10 mouse cellular contexts compared by ENCODE assay signal in the genomic region with DNA sequence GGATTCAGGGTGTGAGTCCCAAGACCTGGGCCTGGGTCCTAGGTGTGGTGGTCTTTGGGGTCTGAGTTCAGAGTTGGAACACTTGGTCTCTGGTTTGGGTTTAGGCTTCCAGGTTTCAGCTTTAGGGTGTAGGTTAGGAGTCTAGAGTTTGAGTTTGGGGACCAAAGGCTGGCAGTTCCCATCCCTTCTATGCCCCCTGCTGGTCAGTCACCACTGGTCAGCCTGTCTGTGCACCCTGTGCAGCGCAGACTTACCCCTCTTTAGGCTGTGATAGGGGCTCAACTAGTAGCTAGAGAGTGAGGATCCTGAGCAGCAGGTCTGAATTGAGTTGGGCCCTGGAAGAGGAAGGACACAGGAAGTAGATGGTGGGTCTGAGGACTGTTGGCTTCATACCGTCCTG. TPM values are rescaled to one million over a fixed set of nuclear protein-coding genes. Genes with fewer than 3 reads are reported as not detected.
A peak's percentile ranks its signal among the peaks of the same experiment; 100 is the strongest.
DNase-seq lines count a peak whose midpoint lies in the region; ATAC-seq and TF ChIP-seq lines count a peak whose summit lies in the region.
"Had no signal": no experiment of that assay in that cellular context is flagged by ENCODE, and none has a peak within 500 bp of the region (broad histone marks: within the 10 kb centered on the region; RNA-seq: fewer than 3 reads in every experiment).

No protein-coding gene starts in this region.

- DNase-seq in cerebellum, adult 2 months = no peak
- no peak for DNase-seq in cerebellum, adult 11 months
- DNase-seq in spleen, adult 2 months (ENCODE audit: low read depth in 1 of 2, low spot score in 2 of 2) = peak in 1 of 2 experiments; percentile 19
- DNase-seq in spleen, adult 12 weeks (ENCODE audit: low spot score) = no peak
- DNase-seq in kidney, postnatal 4 days = peak; percentile 85 to 88
- peak; percentile 79 for DNase-seq in lung, postnatal 14 days
- peak; percentile 70 for DNase-seq in thymus, postnatal 4 days

- H3K4me3 ChIP-seq in cerebellum, adult 2 months (replicated peaks; ENCODE audit: insufficient read depth, low read depth, low read length) = no peak overlapping the region
- H3K4me3 ChIP-seq in spleen, adult 2 months (ENCODE audit: extremely low read depth, insufficient read depth, insufficient read length) = no peak overlapping the region
- H3K4me3 ChIP-seq: megakaryocyte, embryonic 14.5 days had no signal

- peaks cover 12% of the 10 kb centered on the region for H3K4me1 ChIP-seq in cerebellum, adult 2 months (ENCODE audit: control insufficient read depth, insufficient read depth, low read length)
- H3K4me1 ChIP-seq in spleen, adult 2 months (ENCODE audit: control insufficient read depth, insufficient read depth, insufficient read length) = no peaks in the 10 kb centered on the region

- no peak for TF ChIP-seq POLR2A in cerebellum, adult 2 months (IDR thresholded peaks at IDR 0.05; ENCODE audit: borderline replicate concordance, insufficient read depth, low read length)
- no peak for TF ChIP-seq POLR2A in spleen, adult 2 months (IDR thresholded peaks at IDR 0.05; ENCODE audit: low read depth, low read length)

- no peaks in the 10 kb centered on the region for H3K27me3 ChIP-seq in cerebellum, adult 2 months (ENCODE audit: control insufficient read depth, insufficient read depth, low read length)
- H3K27me3 ChIP-seq in spleen, adult 2 months (ENCODE audit: control insufficient read depth, insufficient read depth, low read length) = no peaks in the 10 kb centered on the region

- no peak overlapping the region for H3K27ac ChIP-seq in cerebellum, adult 2 months (ENCODE audit: insufficient read depth, low read length)
- H3K27ac ChIP-seq in spleen, adult 2 months (ENCODE audit: insufficient read depth, low read length) = no peak overlapping the region

- no peaks in the 10 kb centered on the region for H3K36me3 ChIP-seq in spleen, adult 2 months (ENCODE audit: control insufficient read depth, insufficient read depth, low read length)

- TF ChIP-seq CTCF in cerebellum, adult 2 months (IDR thresholded peaks at IDR 0.05; ENCODE audit: borderline replicate concordance, insufficient read depth, low read depth, low read length) = peak; percentile 38; the same call in 1 of the 2 replicates
- peak; percentile 60; the same call in 1 of the 2 replicates for TF ChIP-seq CTCF in spleen, adult 2 months (IDR thresholded peaks at IDR 0.05; ENCODE audit: extremely low read depth, insufficient read depth, insufficient read length, insufficient replicate concordance)

- ATAC-seq in granulocyte monocyte progenitor cell, adult 5-6 weeks (replicated peaks; ENCODE audit: poor library complexity, severe bottlenecking) = peak; percentile 72

- 91% methylated on average over 2 of the region's 2 CpGs for WGBS in cerebellum, adult 2 months
- WGBS in spleen, adult 2 months = 55% methylated on average over 2 of the region's 2 CpGs

RNA-seq across cellular contexts. Expression of a gene that starts 12.3 kb away (rescaled TPM):
- 12.5 and 12.9 TPM in 2 replicates for polyA plus RNA-seq in cerebellum, adult 2 months (2012; rRNA removed)
- polyA plus RNA-seq in spleen, adult 2 months (2012; rRNA removed) = 11.0 and 14.0 TPM in 2 replicates
- total RNA-seq in granulocyte monocyte progenitor cell, adult 5-6 weeks (2014; fragmentation: Nextera tagmentation) = 1.2 TPM in 1 of 2 replicates, not detected in the other
- 0.10 and 2.5 TPM in 2 replicates for total RNA-seq in granulocyte monocyte progenitor cell, adult 5-6 weeks (2017)

RNA-seq across cellular contexts. Expression of a gene that starts 17.6 kb away (rescaled TPM):
- polyA plus RNA-seq in cerebellum, adult 2 months (2012; rRNA removed) = 0.43 and 0.51 TPM in 2 replicates
- 0.94 TPM in 1 of 2 replicates, not detected in the other for polyA plus RNA-seq in spleen, adult 2 months (2012; rRNA removed)
- not detected in 2 replicates for total RNA-seq in granulocyte monocyte progenitor cell, adult 5-6 weeks (2014; fragmentation: Nextera tagmentation)
- total RNA-seq in granulocyte monocyte progenitor cell, adult 5-6 weeks (2017) = not detected in 2 replicates

RNA-seq across cellular contexts. Expression of a gene that starts 38.7 kb away (rescaled TPM):
- not detected in 2 replicates for polyA plus RNA-seq in cerebellum, adult 2 months (2012; rRNA removed)
- polyA plus RNA-seq in spleen, adult 2 months (2012; rRNA removed) = not detected in 2 replicates
- not detected in 2 replicates for total RNA-seq in granulocyte monocyte progenitor cell, adult 5-6 weeks (2014; fragmentation: Nextera tagmentation)
- not detected in 2 replicates for total RNA-seq in granulocyte monocyte progenitor cell, adult 5-6 weeks (2017)
- polyA plus RNA-seq: frontal cortex, adult 2 months had no signal

RNA-seq across cellular contexts. Expression of a gene that starts 54.5 kb away (rescaled TPM):
- not detected in 2 replicates for polyA plus RNA-seq in cerebellum, adult 2 months (2012; rRNA removed)
- polyA plus RNA-seq in spleen, adult 2 months (2012; rRNA removed) = not detected in 2 replicates
- not detected in 2 replicates for total RNA-seq in granulocyte monocyte progenitor cell, adult 5-6 weeks (2014; fragmentation: Nextera tagmentation)
- total RNA-seq in granulocyte monocyte progenitor cell, adult 5-6 weeks (2017) = not detected in 2 replicates
- polyA plus RNA-seq: frontal cortex, adult 2 months had no signal

Comparison
In these comparisons a context has a peak if more than half of its experiments do, and no peak if none do; other contexts are left out.
1. DNase-seq: peak in kidney, postnatal 4 days (2 of 2), lung, postnatal 14 days (single experiment) and thymus, postnatal 4 days (single experiment); none in cerebellum, adult 2 months (0 of 2), cerebellum, adult 11 months (single experiment) and spleen, adult 12 weeks (single experiment).